Mouse (Mus musculus): ENCODE data around the gene Hist1h2af. TPM values are rescaled to one million over a fixed set of nuclear protein-coding genes. Genes with fewer than 3 reads are reported as not detected.
"Not testable (repeated sequence)": the region's sequence is repeated elsewhere in the genome, so short reads cannot be mapped to it uniquely, and the experiment has no call there.

Gene Hist1h2af
- 98.1 TPM for polyA plus RNA-seq (2012; fragmentation: generic; extraction: Trizol)
- long read RNA-seq, experiment 1, result 0 reads
- long read RNA-seq, experiment 2, result 0 reads

- H3ac ChIP-seq (ENCODE audit: control insufficient read depth, insufficient read length, low read depth), result peak within 1 kb of the TSS; percentile 81
- H3K27me3 ChIP-seq (ENCODE audit: control insufficient read depth, insufficient read depth, insufficient read length); H3K79me3 ChIP-seq (ENCODE audit: low read depth); H3K36me3 ChIP-seq (ENCODE audit: control insufficient read depth, insufficient read depth): not testable (repeated sequence)
- peak within 1 kb of the TSS; percentile 35 for H3K4me3 ChIP-seq (ENCODE audit: insufficient read depth, poor library complexity, severe bottlenecking)
- H3K79me2 ChIP-seq (ENCODE audit: control insufficient read depth, insufficient read depth), result peaks cover 22% of the 10 kb centered on the region
Measured at GRCm38 (mm10) chr13:23533560-23534367, at the start of gene Hist1h2af. Hist1h2af (plus strand) TSS chr13:23533906.

- Histone ChIP-seq H3K27me3 (ENCODE audit: control insufficient read depth, insufficient read depth, insufficient read length) (peaks cover 3% of the 10 kb centered on the region), H3K4me3 (ENCODE audit: insufficient read depth, poor library complexity, severe bottlenecking) (no peak overlapping the region), H3K79me3 (ENCODE audit: low read depth) (no peaks in the 10 kb centered on the region), H3K36me3 (ENCODE audit: control insufficient read depth, insufficient read depth) (no peaks in the 10 kb centered on the region), H3K79me2 (ENCODE audit: control insufficient read depth, insufficient read depth) (no peaks in the 10 kb centered on the region), H3ac (ENCODE audit: control insufficient read depth, insufficient read length, low read depth) (no peak overlapping the region)
- TF ChIP-seq MYOG (IDR thresholded peaks at IDR 0.05; ENCODE audit: control insufficient read depth, extremely low read depth, insufficient read length) (no peak), MAX (IDR thresholded peaks at IDR 0.05) (no peak), CEBPB (IDR thresholded peaks at IDR 0.05; ENCODE audit: low read depth) (no peak), FOSL1 (IDR thresholded peaks at IDR 0.05; ENCODE audit: insufficient read depth, low read length, poor library complexity, severe bottlenecking) (no peak), USF1 (IDR thresholded peaks at IDR 0.05; ENCODE audit: low read depth) (no peak), MYOD1 (IDR thresholded peaks at IDR 0.05; ENCODE audit: control insufficient read depth, insufficient read length, low read depth) (no peak), CTCF (IDR thresholded peaks at IDR 0.05; ENCODE audit: control insufficient read depth, insufficient read depth, insufficient read length) (no peak)
Measured at GRCm38 (mm10) chr13:23485271-23485670, 48.4 kb upstream of the Hist1h2af start.

- Histone ChIP-seq H3K27me3 (ENCODE audit: control insufficient read depth, insufficient read depth, insufficient read length) (no peaks in the 10 kb centered on the region), H3K79me3 (ENCODE audit: low read depth) (no peaks in the 10 kb centered on the region), H3K79me2 (ENCODE audit: control insufficient read depth, insufficient read depth) (no peaks in the 10 kb centered on the region), H3K4me3 (ENCODE audit: insufficient read depth, poor library complexity, severe bottlenecking) (no peak within 1 kb of the TSS), H3ac (ENCODE audit: control insufficient read depth, insufficient read length, low read depth) (no peak within 1 kb of the TSS), H3K36me3 (ENCODE audit: control insufficient read depth, insufficient read depth) (no peaks in the 10 kb centered on the region)
- TF ChIP-seq CEBPB (IDR thresholded peaks at IDR 0.05; ENCODE audit: low read depth) (no peak), MYOD1 (IDR thresholded peaks at IDR 0.05; ENCODE audit: control insufficient read depth, insufficient read length, low read depth) (no peak), MYOG (IDR thresholded peaks at IDR 0.05; ENCODE audit: control insufficient read depth, extremely low read depth, insufficient read length) (no peak), CTCF (IDR thresholded peaks at IDR 0.05; ENCODE audit: control insufficient read depth, insufficient read depth, insufficient read length) (no peak), MAX (IDR thresholded peaks at IDR 0.05) (no peak), USF1 (IDR thresholded peaks at IDR 0.05; ENCODE audit: low read depth) (no peak), FOSL1 (IDR thresholded peaks at IDR 0.05; ENCODE audit: insufficient read depth, low read length, poor library complexity, severe bottlenecking) (no peak)
Measured at GRCm38 (mm10) chr13:23488400-23489322, 45.0 kb upstream of the Hist1h2af start, which contains the start of gene Btn2a2. Btn2a2 (minus strand) TSS chr13:23488857.

GRCm38 (mm10) chr13:23490863-23491262 lies 42.8 kb upstream of the Hist1h2af start:
- Histone ChIP-seq H3K36me3 (ENCODE audit: control insufficient read depth, insufficient read depth) (no peaks in the 10 kb centered on the region), H3K27me3 (ENCODE audit: control insufficient read depth, insufficient read depth, insufficient read length) (no peaks in the 10 kb centered on the region), H3ac (ENCODE audit: control insufficient read depth, insufficient read length, low read depth) (no peak overlapping the region), H3K4me3 (ENCODE audit: insufficient read depth, poor library complexity, severe bottlenecking) (no peak overlapping the region), H3K79me3 (ENCODE audit: low read depth) (no peaks in the 10 kb centered on the region), H3K79me2 (ENCODE audit: control insufficient read depth, insufficient read depth) (no peaks in the 10 kb centered on the region)
- no peak for TF ChIP-seq MYOD1 (IDR thresholded peaks at IDR 0.05; ENCODE audit: control insufficient read depth, insufficient read length, low read depth)

GRCm38 (mm10) chr13:23491263-23491662 lies 42.4 kb upstream of the Hist1h2af start:
- no peaks in the 10 kb centered on the region for H3K36me3 ChIP-seq (ENCODE audit: control insufficient read depth, insufficient read depth)
- no peaks in the 10 kb centered on the region for H3K79me2 ChIP-seq (ENCODE audit: control insufficient read depth, insufficient read depth)
- no peak overlapping the region for H3K4me3 ChIP-seq (ENCODE audit: insufficient read depth, poor library complexity, severe bottlenecking)
- no peaks in the 10 kb centered on the region for H3K27me3 ChIP-seq (ENCODE audit: control insufficient read depth, insufficient read depth, insufficient read length)
- H3ac ChIP-seq (ENCODE audit: control insufficient read depth, insufficient read length, low read depth), result no peak overlapping the region
- TF ChIP-seq MYOD1 (IDR thresholded peaks at IDR 0.05; ENCODE audit: control insufficient read depth, insufficient read length, low read depth) (no peak), FOSL1 (IDR thresholded peaks at IDR 0.05; ENCODE audit: insufficient read depth, low read length, poor library complexity, severe bottlenecking) (no peak), USF1 (IDR thresholded peaks at IDR 0.05; ENCODE audit: low read depth) (no peak), MYOG (IDR thresholded peaks at IDR 0.05; ENCODE audit: control insufficient read depth, extremely low read depth, insufficient read length) (no peak), CEBPB (IDR thresholded peaks at IDR 0.05; ENCODE audit: low read depth) (no peak), MAX (IDR thresholded peaks at IDR 0.05) (no peak), CTCF (IDR thresholded peaks at IDR 0.05; ENCODE audit: control insufficient read depth, insufficient read depth, insufficient read length) (no peak)
- no peaks in the 10 kb centered on the region for H3K79me3 ChIP-seq (ENCODE audit: low read depth)

Data from C2C12 (cell line).